Mouse (Mus musculus) CD4-positive, CD25-positive, alpha-beta regulatory T cell, adult 2 months (primary cell): ENCODE measurements at regions not wholly inside any gene's neighbourhood (a gene's known extent, or its start where the extent isn't known, plus 50 kb on each side); places are given as distances from the start of the nearest gene placed in this dataset.

Experiments used
- DNase-seq: peaks from one replicate; pipeline ENCODE4 v3.0.0-alpha.2; 2012; ENCODE audit warnings: low read depth, low spot score

DNA sequence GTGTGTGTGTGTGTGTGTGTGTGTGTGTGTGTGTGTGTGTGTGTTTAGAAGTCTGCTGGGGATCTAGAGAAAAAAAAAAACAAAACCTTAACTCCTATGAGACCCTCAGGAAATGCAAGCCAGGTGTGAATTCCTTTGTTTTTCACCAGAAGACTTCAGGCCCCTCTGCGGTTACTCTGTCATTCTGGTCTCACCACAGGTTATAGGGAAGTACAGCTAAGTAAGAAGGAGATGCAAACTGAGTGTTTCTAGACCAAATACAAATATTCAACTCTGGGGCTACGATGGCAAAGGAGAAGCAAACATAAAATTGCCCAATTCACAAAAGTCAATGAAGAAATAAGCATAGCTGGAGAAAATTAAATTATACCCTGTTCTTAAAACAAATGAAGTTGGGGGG lies 54.9 kb upstream of the Basp1 start:
- DNase-seq: no peak

DNA sequence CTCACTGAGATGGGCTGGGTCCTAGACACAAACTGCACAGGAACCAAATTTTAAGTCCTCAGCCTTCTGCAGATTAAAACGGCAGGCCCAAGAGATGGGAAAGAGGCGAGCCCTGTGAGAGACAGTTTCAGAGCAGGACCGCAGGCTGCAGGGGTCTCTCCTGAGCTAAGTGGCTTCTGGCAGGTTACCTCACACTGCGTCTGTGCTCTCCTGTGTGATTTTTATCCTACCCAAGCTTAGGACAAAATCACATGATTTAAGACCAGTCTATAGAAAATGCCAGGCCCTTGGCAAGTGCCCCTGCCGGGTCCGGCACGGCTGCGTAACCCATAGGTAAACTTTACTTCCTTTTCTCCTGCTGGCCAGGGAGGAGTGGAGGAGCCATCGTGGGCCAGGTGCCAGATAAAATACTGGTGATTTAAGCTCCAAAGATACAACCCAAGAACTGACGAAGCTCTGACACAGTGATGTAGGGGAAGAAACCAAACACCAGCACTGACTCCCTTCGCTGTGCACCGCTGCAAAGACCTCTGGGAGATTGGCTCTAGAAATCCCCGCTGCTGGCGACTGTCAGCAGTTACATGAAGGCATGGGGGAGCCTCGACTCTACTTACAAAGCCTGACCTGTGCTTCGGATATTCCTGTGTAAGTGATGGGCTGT lies 55.8 kb upstream of the Basp1 start:
- no peak for DNase-seq

DNA sequence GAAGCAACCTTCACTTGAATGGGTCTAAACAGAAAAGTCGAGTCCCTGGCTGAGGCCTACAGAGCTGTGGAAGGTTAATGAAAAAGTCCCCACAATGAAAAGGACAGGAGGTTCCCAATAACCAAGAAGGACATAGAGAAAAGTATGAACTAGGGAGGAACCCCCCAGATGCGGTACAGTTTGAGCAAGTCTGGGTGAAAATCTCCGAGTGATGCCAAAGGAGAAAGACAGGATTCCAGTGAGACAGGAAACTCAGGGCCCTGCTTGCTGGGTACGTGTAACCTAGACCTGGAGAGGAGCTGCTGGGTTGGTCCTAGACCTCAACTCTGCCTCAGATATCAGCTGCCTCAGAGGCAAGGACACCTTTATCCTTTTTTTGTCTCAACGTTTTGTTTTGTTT lies 57.8 kb upstream of the Basp1 start:
- DNase-seq: no peak

DNA sequence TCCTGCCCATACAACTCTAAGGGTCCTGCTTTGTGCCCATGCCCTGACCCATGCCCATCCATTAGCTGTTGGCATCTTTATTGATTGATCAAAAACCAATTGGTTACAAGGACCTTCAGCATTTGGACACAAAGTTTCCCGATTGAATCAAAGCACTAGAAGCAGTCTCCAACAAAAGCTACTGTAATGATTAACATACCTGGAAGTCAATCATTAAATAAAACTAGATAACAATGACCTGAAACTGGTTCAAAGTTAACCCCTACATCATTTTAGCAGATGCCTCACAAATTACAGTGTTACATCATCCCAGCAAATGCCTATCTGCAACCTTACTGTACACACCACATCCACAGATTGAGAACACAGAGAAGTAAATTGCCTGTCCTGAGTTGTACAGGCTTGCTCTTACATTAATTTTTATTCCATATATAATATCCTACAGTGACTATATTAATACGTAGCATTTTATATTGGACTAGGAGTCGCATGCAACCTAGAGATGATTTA lies 59.7 kb upstream of the Basp1 start:
- no peak for DNase-seq

DNA sequence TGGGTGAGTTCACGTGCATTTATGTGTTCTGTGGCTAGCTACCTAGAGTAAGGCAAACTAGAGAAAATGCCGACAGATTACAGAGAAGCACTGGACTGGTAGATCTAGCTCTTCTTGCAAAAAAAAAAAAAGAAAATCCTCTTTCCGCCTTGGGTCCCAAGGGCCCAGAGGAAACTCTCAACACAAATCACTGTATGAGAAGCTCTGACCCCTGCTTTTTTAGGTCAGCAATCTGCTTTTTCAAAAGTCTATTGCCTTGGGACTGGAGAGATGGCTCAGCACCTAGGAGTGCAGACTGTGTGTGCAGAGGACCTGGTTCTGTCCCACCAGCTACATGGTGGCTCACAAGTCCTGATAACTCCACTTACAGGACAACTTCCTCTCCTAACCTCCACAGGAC lies 60.5 kb upstream of the Basp1 start:
- DNase-seq: no peak

DNA sequence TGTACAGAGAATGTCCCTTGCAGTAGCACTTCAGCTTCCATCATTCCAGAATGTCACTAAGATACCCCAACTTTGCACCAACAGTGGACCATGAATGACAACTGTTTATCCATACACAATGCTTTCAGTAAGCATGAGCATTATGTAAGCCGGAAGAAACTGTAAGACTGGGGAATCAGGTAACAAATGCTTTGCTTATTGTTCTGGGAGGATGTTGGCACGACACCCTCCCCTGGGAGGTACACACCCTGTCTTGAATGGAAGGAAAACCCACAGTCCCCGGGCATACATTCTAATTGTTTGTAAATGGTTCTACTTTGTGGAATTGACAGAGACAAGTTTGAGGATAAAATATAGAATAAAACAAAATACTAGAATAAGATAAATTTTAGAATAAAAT lies 69.0 kb upstream of the Basp1 start:
- DNase-seq: no peak

DNA sequence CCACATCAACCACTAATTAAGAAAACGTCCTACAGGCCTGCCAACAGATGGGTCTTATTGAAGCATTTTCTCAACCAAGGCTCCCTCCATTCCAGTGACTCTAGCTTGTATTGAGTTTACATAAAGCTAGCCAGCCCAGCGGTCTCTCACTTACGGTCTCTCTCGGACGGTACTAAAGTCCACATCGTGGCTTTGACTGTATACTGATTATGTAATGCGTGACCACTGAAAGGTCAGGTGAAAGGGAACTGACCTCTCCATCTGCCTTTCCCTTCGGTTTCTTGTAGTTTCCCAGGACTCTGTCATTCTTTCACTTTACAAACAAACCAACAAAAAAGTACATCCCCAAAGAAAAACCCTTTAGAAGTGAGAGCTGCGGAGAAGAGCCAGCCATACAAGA lies 71.8 kb upstream of the Basp1 start:
- DNase-seq: no peak

DNA sequence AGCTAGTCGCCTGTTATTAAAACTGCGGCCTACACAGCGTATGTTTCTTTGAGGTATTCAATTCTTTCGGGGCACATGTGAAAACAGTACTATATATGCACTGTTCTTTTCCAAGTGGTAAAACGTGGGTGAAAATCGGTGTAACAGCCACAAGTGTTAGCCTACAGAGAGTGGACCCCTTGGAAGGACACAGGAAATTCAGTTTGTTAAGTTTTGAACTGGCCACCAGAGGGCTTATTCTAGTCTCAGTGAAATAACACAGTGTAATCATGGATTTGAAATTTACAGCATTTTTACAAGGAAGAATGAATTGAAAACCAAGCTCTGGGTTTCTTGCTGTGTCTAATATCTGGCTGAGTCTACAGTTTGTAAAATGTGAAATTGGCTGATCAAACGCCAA lies 72.6 kb upstream of the Basp1 start:
- no peak for DNase-seq

DNA sequence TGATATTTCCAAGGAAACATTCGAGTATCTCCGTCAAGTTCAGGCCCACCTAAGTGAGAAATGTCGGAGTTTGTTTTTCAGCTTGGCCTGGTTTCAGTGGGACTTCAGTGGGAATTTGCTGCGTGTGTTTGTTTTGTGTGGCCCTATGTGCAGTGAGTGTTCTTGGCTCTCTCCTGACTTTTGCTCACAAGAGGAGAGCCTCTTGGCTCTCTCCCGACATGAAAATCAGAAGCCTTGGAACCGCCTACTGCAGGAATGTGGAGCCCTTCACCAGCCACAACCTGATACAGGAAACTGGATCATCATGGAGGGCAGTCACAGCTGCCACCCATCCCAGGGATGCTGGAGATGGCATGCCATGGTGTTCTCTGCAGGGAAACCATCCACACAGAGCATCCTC lies 76.2 kb upstream of the Basp1 start:
- DNase-seq: no peak

DNA sequence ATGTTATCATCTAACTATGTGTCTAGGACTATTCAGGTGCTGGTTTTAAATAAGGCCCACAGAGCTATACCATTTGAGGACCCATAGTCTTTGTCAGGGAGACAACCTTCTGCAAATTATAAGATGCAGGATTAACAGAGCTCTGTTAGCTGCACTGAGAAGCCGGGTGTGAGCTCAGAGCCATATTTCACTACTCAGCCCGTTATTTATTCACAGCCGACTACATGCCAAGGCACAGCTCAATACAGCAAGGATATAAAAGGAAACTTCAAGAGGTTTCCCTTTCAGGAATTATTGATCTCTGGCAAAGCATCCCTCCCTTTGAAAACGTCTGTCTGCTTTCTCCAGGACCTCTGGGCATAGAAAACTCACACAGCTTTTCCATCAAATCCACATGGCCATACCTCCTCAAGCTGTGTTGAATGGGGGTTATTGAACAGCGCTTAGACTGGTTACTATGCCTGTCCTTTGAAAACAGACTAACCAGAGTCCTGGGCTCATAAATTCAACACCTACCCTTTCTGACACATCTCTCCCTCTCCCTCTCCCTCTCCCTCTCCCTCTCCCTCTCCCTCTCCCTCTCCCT lies 78.7 kb upstream of the Basp1 start:
- no peak for DNase-seq

DNA sequence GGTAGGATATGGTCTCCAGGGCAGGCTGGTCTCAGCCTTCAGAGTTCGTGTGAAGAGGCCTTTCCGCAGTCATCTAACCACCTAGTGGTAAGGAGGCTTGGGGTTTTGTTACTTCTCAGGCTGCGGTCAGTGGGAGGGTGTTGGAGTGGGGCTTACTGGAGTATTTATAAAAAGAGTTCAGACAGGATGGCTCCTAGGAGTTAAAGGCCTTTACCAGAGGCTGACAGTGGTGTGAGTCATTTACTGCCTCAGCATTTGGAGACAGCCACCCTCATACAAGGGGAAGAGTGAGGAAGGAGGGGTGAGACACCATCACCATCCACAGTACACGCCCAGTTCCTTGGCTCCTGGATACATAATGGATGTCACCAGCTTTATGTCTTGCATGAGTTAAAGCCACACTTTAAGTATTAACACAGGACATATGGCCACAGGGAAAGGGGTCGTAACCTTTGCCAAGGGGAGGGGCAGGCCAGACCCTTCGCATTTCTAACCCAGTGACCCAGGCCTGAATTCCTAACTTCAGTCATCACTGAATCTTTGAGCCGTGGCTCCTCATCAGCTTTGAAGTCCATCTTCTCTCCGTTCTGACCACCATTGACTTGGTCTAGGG lies 81.2 kb upstream of the Basp1 start:
- DNase-seq: no peak

DNA sequence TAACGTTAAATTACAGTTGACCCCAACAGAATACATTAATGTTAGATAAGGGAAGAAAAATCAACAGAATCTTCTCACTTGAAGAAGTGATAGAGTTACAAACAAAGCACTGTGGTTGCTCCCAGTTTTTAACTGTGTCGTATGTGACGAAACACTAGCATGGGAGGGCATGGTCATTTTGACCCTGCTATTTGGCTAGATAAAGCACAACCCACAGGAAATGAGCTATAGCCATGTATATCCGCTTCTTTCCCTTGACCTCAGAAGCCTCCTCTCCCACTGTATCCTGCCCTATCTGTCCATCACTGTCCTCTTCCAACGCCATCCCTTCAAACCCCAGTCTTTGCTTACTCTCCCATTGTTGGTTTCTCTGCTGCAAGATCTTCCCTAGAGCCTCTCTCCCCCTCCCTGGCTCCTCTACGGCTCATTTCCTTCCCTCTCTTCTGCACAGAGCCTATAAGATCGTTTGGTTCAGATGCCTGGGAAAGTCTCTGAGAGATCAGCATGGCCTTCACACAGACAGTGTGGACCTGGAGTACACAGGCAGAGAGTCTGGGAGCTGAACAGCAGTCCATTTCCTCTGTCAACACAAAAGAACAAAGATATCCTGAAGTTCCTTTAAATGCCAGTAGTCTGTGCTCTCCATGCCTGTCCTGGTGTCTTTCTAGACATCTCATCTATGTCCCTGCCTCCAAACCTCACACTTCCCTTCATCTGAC lies 82.5 kb upstream of the Basp1 start:
- no peak for DNase-seq

DNA sequence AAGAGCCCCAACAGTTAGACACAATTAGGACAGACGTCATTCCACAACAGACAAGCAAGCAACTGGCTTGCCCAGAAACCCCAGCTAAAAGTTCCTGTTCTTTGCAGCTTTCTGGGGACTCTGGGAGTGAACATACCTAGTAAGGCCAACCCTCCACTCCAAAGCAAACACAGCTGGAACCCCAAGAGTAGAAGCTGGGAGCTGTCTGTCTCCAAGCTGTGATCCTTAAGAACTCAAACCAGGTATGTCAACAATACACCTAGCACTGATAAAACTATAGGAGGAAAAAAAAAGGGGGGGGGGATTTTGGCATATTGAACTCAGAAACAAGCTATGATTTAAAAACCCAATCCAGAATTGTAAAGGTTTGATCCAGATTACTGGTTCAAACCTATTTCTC lies 84.2 kb upstream of the Basp1 start:
- no peak for DNase-seq

DNA sequence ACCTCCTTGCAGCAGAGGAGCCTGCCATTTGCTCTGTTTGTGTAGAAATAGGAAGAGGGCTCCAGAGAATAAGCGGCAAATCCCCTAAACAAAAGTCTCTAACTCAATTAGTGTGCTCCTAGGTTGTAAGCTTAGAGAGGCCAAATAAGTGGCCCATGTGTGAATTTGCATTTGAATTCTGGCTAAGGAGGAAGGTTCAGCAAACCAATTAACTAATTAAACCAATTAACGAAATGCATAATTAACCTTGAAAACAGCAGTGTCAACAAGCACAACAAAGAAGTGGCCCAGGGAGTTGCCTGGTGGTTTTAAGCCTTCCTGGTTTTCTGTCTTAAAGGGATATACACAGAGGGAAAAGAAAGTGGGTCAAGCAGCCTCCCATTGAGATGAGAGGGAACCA lies 84.9 kb upstream of the Basp1 start:
- DNase-seq: no peak

DNA sequence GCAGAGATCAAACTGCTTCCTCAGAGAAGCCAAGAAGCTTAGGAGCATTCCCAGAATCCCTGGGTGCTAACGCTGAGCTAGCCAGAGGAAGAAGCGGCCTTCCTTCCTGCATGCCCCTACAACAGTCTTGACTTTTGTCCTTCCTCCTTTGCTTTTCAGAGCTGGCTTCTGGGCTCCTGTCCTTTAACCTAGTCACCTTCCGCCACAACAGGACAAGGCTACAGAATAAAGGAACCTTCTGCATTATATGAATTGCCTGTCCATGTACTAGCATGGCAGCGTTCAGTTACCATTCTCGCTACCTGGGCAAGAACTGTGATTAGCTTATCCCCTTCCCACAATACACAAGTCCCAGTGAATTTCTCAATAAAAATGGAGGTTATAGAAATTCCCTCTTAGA lies 88.9 kb upstream of the Basp1 start:
- DNase-seq: no peak

DNA sequence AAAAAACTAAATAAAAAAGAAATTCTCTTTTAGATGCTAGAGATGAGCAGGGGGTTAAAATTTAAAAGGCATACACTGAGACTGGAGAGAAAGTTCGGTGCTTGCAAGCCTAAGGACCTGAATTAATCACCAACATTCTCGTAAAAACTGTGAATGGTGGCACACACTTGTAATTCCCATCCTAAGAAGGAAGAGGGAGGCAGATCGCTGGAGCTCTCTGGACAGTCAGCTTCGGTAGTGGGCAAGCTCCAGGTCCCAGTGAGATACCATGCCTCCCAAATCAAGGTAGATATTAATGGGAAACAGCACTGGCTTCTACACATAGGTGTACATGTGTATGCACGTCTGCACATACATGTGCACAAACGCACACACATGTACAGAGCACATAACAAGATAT lies 89.5 kb upstream of the Basp1 start:
- DNase-seq: no peak

DNA sequence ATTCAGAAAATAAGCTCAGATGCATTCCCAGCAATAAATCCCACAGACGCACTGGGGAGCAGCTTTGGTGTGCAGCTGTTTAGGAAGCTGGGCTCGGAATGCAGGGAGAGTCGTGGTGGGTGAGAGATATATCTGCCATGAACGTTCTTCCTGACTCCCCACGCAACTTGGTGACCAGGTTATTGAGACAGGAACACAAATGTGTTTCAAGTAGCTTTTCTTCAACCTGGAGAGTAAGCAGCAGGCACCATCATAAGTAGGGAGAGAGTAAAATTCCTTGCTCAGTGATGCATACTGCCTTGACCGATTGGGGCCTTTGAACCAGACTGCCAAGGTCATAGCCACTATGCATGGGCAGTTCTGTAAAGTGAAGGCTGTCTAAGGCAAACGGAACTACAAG lies 95.6 kb upstream of the Basp1 start:
- DNase-seq: no peak

DNA sequence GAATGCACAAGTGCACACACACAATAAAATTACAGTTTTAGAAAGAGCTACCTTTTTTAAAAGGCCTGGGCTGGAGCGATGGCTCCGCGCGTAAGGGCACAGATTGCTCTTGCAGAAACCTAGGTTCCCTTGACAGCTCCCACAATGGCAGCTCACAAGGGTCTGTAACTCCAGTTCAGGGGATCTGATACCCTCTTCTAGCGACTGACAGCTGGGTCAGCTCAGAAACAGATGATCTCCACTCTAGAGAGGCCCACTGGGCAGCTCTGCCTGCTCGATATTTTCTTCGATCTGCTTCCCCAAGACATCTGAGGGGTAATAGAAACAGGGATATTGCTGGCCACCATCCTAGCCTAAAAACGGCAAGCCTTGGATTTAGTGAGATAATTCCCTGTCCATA lies 96.0 kb upstream of the Basp1 start:
- DNase-seq: no peak

DNA sequence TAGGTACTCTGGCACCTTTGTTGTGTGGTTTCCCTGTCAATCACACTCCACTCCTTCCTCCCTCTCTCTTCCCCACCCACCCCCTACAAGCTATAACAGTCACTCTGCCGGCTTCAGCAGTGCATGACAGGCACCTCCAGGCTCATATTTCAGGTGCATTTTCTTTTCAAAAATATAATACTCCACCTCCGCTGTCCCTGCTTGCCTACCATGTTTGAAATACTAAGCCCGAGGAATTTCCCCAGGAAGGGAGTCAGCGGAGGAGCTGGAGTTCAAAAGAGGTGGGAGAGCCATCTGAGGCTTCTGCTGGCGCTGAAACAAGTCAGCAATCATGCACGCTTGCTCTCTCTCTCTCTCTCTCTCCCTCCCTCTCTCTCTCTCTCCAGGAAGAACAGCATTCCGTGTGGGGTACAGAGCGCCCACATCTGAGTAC lies 96.5 kb upstream of the Basp1 start:
- DNase-seq: no peak

DNA sequence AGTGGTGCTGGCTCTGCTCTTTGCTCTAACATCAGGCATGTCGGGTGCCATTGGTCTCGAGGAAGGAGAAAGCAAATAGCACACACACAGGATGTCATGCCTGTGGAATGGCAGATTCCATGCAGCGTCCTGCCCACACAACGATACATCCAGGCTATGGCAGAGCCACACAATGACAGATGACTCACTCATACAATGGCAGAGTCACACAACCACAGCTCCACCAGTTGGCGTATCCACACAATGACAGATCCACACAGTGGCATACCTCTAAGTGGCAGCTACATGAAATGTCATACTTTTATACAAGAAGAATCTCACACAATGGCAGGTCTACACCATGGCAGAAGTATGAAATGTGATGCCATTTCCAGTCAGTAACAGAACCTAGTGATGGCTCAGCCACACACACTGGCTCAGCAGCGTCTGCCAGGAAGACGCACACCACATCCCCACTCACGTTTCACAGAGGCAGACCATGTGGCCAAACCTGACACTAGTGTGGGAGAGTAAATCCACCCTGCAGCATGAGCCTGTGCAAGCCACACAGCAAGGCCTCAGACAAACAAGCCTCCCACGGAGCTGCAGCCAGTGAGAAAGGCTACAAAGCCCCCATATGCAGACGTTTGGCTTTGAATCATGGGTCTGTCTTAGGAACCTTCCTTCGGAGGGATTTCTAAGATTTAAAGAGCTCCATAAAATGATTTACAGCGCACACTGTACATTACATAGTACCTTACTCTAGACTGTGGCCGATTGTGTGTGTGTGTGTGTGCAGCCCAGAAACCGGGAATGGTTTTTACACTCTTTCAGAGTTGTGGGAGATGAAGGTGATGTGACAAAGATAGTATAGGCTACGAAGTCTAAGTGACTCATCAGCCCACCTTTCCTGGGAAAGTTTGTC lies 104.0 kb upstream of the Myo10 start:
- DNase-seq: no peak

DNA sequence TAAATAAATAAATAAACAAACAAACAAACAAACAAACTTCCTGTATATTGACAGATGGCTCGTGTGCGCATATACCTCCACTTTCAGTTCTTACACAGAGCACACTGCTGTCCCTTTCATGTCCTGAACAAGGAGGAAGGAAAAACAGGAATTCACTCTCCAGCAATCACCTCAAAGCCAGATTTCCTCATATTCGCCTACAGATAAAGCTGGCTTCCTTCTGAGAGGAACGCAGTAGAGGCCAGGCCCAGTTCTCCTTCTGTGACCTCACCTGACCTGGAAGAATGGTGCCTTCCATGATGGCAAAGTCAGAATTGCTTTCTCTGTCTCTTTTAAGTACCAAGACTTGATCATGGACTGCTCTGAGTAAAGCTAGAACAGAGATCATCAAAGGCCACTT lies 98.1 kb upstream of the Myo10 start:
- no peak for DNase-seq

DNA sequence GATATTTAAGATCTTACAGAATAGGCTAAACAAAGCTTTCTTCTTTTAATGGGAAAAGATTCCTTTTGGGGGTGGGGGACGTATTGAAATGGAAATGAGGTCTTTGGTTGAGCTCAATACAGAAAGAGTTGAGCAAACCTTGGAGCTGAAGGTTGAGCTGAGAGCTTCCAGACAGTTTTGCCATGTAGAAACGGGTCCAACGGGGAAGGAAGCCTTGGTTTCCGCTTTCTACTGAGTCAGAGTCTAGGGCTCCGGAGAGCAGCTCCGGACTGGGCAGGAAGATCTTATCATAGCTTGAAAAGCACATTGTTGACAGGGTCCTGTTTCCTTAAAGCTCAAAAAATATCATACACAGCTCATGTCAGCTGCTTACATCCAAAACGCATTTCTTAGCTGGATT lies 97.0 kb upstream of the Myo10 start:
- DNase-seq: no peak
